Mouse (Mus musculus) G1E (cell line): ENCODE data around the gene S100a3.

Experiments
- CTCF ChIP-seq: IDR thresholded peaks from 2 replicates; pipeline ENCODE4 v1.5.1; 2012; ENCODE audit warnings: low read depth, low read length, inconsistent platforms, mixed read lengths
- GATA2 ChIP-seq: IDR thresholded peaks from 2 replicates; pipeline ENCODE4 v1.6.1; 2012; ENCODE audit warnings: low read depth, low read length, inconsistent platforms, borderline replicate concordance
- TAL1 ChIP-seq: conservative IDR thresholded peaks from 2 replicates; pipeline ENCODE4 v1.6.1; 2012; ENCODE audit warnings: low read depth, low read length, inconsistent platforms, mixed read lengths

- TF ChIP-seq CTCF (no peak), TAL1 (no peak), GATA2 (no peak)
Measured at GRCm38 (mm10) chr3:90537905-90538296, 22.5 kb upstream of the S100a3 start.
